Mouse (Mus musculus): ENCODE measurements around the gene Kcnip3. TPM values are rescaled to one million over a fixed set of nuclear protein-coding genes. Genes with fewer than 3 reads are reported as not detected.

Kcnip3 gene
- polyA plus RNA-seq, 1 experiment from 2014 or later = 1.2 TPM

GRCm38 (mm10) chr2:127506131-127506632, 15.7 kb downstream of the Kcnip3 start:
- no peak overlapping the region for H3K9ac ChIP-seq (ENCODE audit: low read length)
- H3K4me2 ChIP-seq (replicated peaks; ENCODE audit: low read depth) = no peak overlapping the region
- no peak overlapping the region for H3K4me3 ChIP-seq (ENCODE audit: low read depth, low read length)
- TF ChIP-seq EP300 (optimal IDR thresholded peaks at IDR 0.05) = no peak
- no peak for TF ChIP-seq CTCF (IDR thresholded peaks at IDR 0.05; ENCODE audit: low read depth)
- WGBS = 62% methylated on average over 6 of the region's 6 CpGs
- no peaks in the 10 kb centered on the region for H3K36me3 ChIP-seq (ENCODE audit: control insufficient read depth, insufficient read depth, low read length)
- DNase-seq (ENCODE audit: low spot score) = no peak
- H3K27me3 ChIP-seq (ENCODE audit: control insufficient read depth, insufficient read depth, low read length) = no peaks in the 10 kb centered on the region
- peak overlapping the region; percentile 71 for H3K27ac ChIP-seq (replicated peaks)
- H3K4me1 ChIP-seq (replicated peaks; ENCODE audit: control insufficient read depth, insufficient read depth) = no peaks in the 10 kb centered on the region
- ATAC-seq (ENCODE audit: low FRiP score, low TSS enrichment) = peak; percentile 9; the same call in 1 of the 2 replicates
- H3K9me3 ChIP-seq (ENCODE audit: control insufficient read depth, low read length) = no peaks in the 10 kb centered on the region

DNA sequence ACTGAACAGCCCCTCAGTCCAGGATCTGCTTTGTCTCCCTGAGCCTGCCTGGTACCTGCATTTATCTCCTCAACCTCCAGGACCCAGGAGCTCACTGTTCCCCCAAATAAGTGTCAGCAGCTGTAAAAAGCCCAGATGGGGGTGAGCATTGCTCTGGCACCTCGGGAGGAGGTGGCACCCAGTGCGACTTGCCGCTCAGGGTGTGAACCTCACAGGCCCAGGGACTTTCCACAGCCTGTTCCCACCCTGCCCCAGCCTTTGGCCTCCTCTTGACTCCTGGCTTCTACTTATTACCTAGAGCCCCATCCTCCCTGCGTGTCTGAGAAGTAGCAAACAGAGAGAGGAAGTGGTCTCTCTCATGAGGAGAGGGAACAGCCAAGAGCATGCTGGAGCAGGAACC, 16.7 kb downstream of the Kcnip3 start:
- no peak for DNase-seq (ENCODE audit: low spot score)

GRCm38 (mm10) chr2:127503751-127504549, 17.9 kb downstream of the Kcnip3 start:
- H3K36me3 ChIP-seq (ENCODE audit: control insufficient read depth, insufficient read depth, low read length) = no peaks in the 10 kb centered on the region
- TF ChIP-seq EP300 (optimal IDR thresholded peaks at IDR 0.05) = no peak
- no peak for TF ChIP-seq CTCF (IDR thresholded peaks at IDR 0.05; ENCODE audit: low read depth)
- WGBS = 57% methylated on average over 8 of the region's 8 CpGs
- no peak overlapping the region for H3K4me3 ChIP-seq (ENCODE audit: low read depth, low read length)
- ATAC-seq (ENCODE audit: low FRiP score, low TSS enrichment) = no peak
- H3K27me3 ChIP-seq (ENCODE audit: control insufficient read depth, insufficient read depth, low read length) = no peaks in the 10 kb centered on the region
- H3K27ac ChIP-seq (replicated peaks) = no peak overlapping the region
- no peaks in the 10 kb centered on the region for H3K9me3 ChIP-seq (ENCODE audit: control insufficient read depth, low read length)
- DNase-seq (ENCODE audit: low spot score) = no peak
- H3K4me1 ChIP-seq (replicated peaks; ENCODE audit: control insufficient read depth, insufficient read depth) = no peaks in the 10 kb centered on the region
- H3K4me2 ChIP-seq (replicated peaks; ENCODE audit: low read depth) = no peak overlapping the region
- no peak overlapping the region for H3K9ac ChIP-seq (ENCODE audit: low read length)

More for the DNA sequence above, 16.7 kb downstream of the Kcnip3 start:
- 42% methylated on average over 4 of the region's 4 CpGs for WGBS
- no peak for TF ChIP-seq CTCF (IDR thresholded peaks at IDR 0.05; ENCODE audit: low read depth)
- TF ChIP-seq EP300 (optimal IDR thresholded peaks at IDR 0.05) = no peak
- no peak overlapping the region for H3K9ac ChIP-seq (ENCODE audit: low read length)
- H3K36me3 ChIP-seq (ENCODE audit: control insufficient read depth, insufficient read depth, low read length) = no peaks in the 10 kb centered on the region
- H3K27ac ChIP-seq (replicated peaks) = peak overlapping the region; percentile 61
- H3K4me1 ChIP-seq (replicated peaks; ENCODE audit: control insufficient read depth, insufficient read depth) = no peaks in the 10 kb centered on the region
- no peak overlapping the region for H3K4me2 ChIP-seq (replicated peaks; ENCODE audit: low read depth)
- H3K4me3 ChIP-seq (ENCODE audit: low read depth, low read length) = no peak overlapping the region
- no peak for ATAC-seq (ENCODE audit: low FRiP score, low TSS enrichment)
- no peaks in the 10 kb centered on the region for H3K27me3 ChIP-seq (ENCODE audit: control insufficient read depth, insufficient read depth, low read length)
- H3K9me3 ChIP-seq (ENCODE audit: control insufficient read depth, low read length) = no peaks in the 10 kb centered on the region

- WGBS = 48% methylated on average over 7 of the region's 7 CpGs
- no peaks in the 10 kb centered on the region for H3K9me3 ChIP-seq (ENCODE audit: control insufficient read depth, low read length)
- H3K9ac ChIP-seq (ENCODE audit: low read length) = no peak overlapping the region
- no peaks in the 10 kb centered on the region for H3K27me3 ChIP-seq (ENCODE audit: control insufficient read depth, insufficient read depth, low read length)
- H3K4me3 ChIP-seq (ENCODE audit: low read depth, low read length) = no peak overlapping the region
- TF ChIP-seq EP300 (optimal IDR thresholded peaks at IDR 0.05) (no peak), CTCF (IDR thresholded peaks at IDR 0.05; ENCODE audit: low read depth) (peak; percentile 90)
- no peak for ATAC-seq (ENCODE audit: low FRiP score, low TSS enrichment)
- H3K36me3 ChIP-seq (ENCODE audit: control insufficient read depth, insufficient read depth, low read length) = no peaks in the 10 kb centered on the region
- H3K4me1 ChIP-seq (replicated peaks; ENCODE audit: control insufficient read depth, insufficient read depth) = no peaks in the 10 kb centered on the region
- peak; percentile 57 for DNase-seq (ENCODE audit: low spot score)
- no peak overlapping the region for H3K4me2 ChIP-seq (replicated peaks; ENCODE audit: low read depth)
- no peak overlapping the region for H3K27ac ChIP-seq (replicated peaks)
Measured at GRCm38 (mm10) chr2:127501061-127501460, 20.8 kb downstream of the Kcnip3 start.

GRCm38 (mm10) chr2:127498750-127499149, 23.1 kb downstream of the Kcnip3 start:
- no peak overlapping the region for H3K27ac ChIP-seq (replicated peaks)

DNA sequence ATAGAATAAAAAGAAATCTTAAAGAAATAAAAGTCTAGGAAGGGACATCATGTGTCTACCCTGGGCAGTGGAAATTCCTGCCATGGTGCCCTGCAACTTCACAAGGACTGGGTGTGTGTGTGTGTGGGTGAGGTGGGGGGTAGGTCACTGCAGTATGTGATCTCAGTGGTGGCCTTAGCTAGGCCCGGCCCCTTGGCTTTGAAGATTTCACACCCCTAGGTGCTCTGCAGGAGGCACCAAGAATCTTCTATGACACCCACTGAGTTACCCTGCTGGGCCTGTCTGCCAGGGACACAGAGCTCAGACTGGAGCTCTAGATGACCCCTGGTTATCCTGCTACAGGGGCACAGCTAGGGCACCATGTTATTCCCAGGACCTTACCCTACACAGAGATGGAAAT, 25.6 kb downstream of the Kcnip3 start:
- 53% methylated on average over 1 of the region's 1 CpGs for WGBS
- H3K36me3 ChIP-seq (ENCODE audit: control insufficient read depth, insufficient read depth, low read length) = no peaks in the 10 kb centered on the region
- DNase-seq (ENCODE audit: low spot score) = no peak

More at GRCm38 (mm10) chr2:127498750-127499149, 23.1 kb downstream of the Kcnip3 start:
- DNase-seq (ENCODE audit: low spot score) = no peak
- Histone ChIP-seq H3K27me3 (ENCODE audit: control insufficient read depth, insufficient read depth, low read length) (no peaks in the 10 kb centered on the region), H3K4me3 (ENCODE audit: low read depth, low read length) (no peak overlapping the region), H3K9ac (ENCODE audit: low read length) (no peak overlapping the region), H3K4me2 (replicated peaks; ENCODE audit: low read depth) (no peak overlapping the region), H3K36me3 (ENCODE audit: control insufficient read depth, insufficient read depth, low read length) (no peaks in the 10 kb centered on the region), H3K9me3 (ENCODE audit: control insufficient read depth, low read length) (no peaks in the 10 kb centered on the region), H3K4me1 (replicated peaks; ENCODE audit: control insufficient read depth, insufficient read depth) (no peaks in the 10 kb centered on the region)
- TF ChIP-seq EP300 (optimal IDR thresholded peaks at IDR 0.05) = no peak
- no peak for TF ChIP-seq CTCF (IDR thresholded peaks at IDR 0.05; ENCODE audit: low read depth)
- ATAC-seq (ENCODE audit: low FRiP score, low TSS enrichment) = no peak
- WGBS = 63% methylated on average over 8 of the region's 8 CpGs

More for the DNA sequence above, 25.6 kb downstream of the Kcnip3 start:
- ATAC-seq (ENCODE audit: low FRiP score, low TSS enrichment) = no peak
- Histone ChIP-seq H3K4me3 (ENCODE audit: low read depth, low read length) (no peak overlapping the region), H3K27ac (replicated peaks) (no peak overlapping the region), H3K27me3 (ENCODE audit: control insufficient read depth, insufficient read depth, low read length) (no peaks in the 10 kb centered on the region), H3K9ac (ENCODE audit: low read length) (no peak overlapping the region), H3K9me3 (ENCODE audit: control insufficient read depth, low read length) (no peaks in the 10 kb centered on the region), H3K4me1 (replicated peaks; ENCODE audit: control insufficient read depth, insufficient read depth) (no peaks in the 10 kb centered on the region), H3K4me2 (replicated peaks; ENCODE audit: low read depth) (no peak overlapping the region)
- TF ChIP-seq EP300 (optimal IDR thresholded peaks at IDR 0.05) = no peak
- no peak for TF ChIP-seq CTCF (IDR thresholded peaks at IDR 0.05; ENCODE audit: low read depth)
